In the genomic region with DNA sequence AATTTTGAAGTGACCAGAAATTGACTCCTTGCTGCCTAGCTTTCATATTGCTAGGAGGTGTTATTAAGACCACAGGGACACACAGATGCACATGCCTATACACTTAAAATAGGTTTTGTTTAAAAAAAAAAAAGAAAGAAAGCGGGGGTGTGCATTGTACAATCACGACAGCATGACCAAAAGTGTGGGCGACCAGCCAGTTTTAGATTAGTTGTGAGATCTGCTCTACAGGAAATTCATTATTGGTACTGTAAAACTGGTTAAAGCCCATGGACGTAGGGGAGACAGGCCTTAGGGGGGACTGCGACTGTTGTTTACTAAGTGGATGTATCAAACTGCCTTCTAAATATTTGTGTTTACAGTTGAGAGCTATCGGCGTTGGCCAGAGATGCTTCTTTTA, we compare ENCODE assay signal across 19 mouse cellular contexts. TPM values are rescaled to one million over a fixed set of nuclear protein-coding genes. Genes with fewer than 3 reads are reported as not detected.
"Had no signal": no experiment of that assay in that cellular context is flagged by ENCODE, and none has a peak within 500 bp of the region (broad histone marks: within the 10 kb centered on the region; RNA-seq: fewer than 3 reads in every experiment).

No protein-coding gene starts in this region.

- H3K27ac ChIP-seq: liver, embryonic 13.5 days; liver, embryonic 15.5 days; macrophage; midbrain, embryonic 13.5 days; midbrain, embryonic 15.5 days; neural tube, embryonic 13.5 days; neural tube, embryonic 15.5 days; stomach, embryonic 15.5 days; stomach, postnatal 0 days had no signal

- H3K27me3 ChIP-seq: stomach, embryonic 15.5 days had no signal

- H3K36me3 ChIP-seq: liver, embryonic 13.5 days; liver, embryonic 15.5 days; midbrain, embryonic 13.5 days; midbrain, embryonic 15.5 days; neural tube, embryonic 13.5 days; neural tube, embryonic 15.5 days; stomach, embryonic 15.5 days had no signal

- DNase-seq: liver, embryonic 13.5 days; liver, postnatal 0 days; lung, adult 2 months; lung, postnatal 10 days; retina, postnatal 1 day; right cerebral cortex, adult 18-20 months; right cerebral cortex, postnatal 25 days; right cerebral cortex, postnatal 4 days; spleen, adult 18-20 months; thymus, postnatal 14 days; thymus, postnatal 36 days had no signal

- H3K4me3 ChIP-seq: liver, embryonic 13.5 days; liver, embryonic 15.5 days; midbrain, embryonic 13.5 days; midbrain, embryonic 15.5 days; neural tube, embryonic 15.5 days; stomach, embryonic 15.5 days had no signal

RNA-seq across cellular contexts. Expression of a gene that starts 21.2 kb away (rescaled TPM):
- polyA plus RNA-seq: midbrain, embryonic 13.5 days; neural tube, embryonic 13.5 days had no signal
